Mouse (Mus musculus): Measurements from ENCODE around the gene Lpp. TPM values are rescaled to one million over a fixed set of nuclear protein-coding genes. Genes with fewer than 3 reads are reported as not detected.

Lpp gene
- total and polyA plus RNA-seq, 3 experiments, result not detected

GRCm38 (mm10) chr16:24420603-24421120 is 27.4 kb downstream of the Lpp start:
- no peaks in the 10 kb centered on the region for H3K79me2 ChIP-seq (ENCODE audit: control insufficient read depth, insufficient read depth, low read length, poor library complexity)
- H3K36me3 ChIP-seq (ENCODE audit: control insufficient read depth in 1 of 2, insufficient read depth in 2 of 2, low read length in 2 of 2), result no peaks in the 10 kb centered on the region
- DNase-seq (ENCODE audit: low read depth, low spot score), result no peak
- no peak overlapping the region for H3K27ac ChIP-seq (ENCODE audit: control insufficient read depth, low read depth, low read length)
- TF ChIP-seq ETS1 (IDR thresholded peaks at IDR 0.05; ENCODE audit: low read depth, low read length) (no peak), SIN3A (IDR thresholded peaks at IDR 0.05; ENCODE audit: low read length) (no peak), MYB (IDR thresholded peaks at IDR 0.05; ENCODE audit: low read depth, low read length) (no peak), JUND (IDR thresholded peaks at IDR 0.05; ENCODE audit: low read depth, low read length) (no peak), MAZ (IDR thresholded peaks at IDR 0.05; ENCODE audit: low read depth, low read length) (no peak), MEF2A (IDR thresholded peaks at IDR 0.05; ENCODE audit: extremely low read depth, insufficient replicate concordance, low read depth, low read length, poor library complexity, severe bottlenecking) (no peak), NELFE (IDR thresholded peaks at IDR 0.05; ENCODE audit: low read depth, low read length) (no peak), POLR2AphosphoS2 (IDR thresholded peaks at IDR 0.05; ENCODE audit: low read length) (no peak), ZKSCAN1 (IDR thresholded peaks at IDR 0.05; ENCODE audit: low read depth, low read length) (no peak), MAX (IDR thresholded peaks at IDR 0.05; ENCODE audit: low read length) (no peak), BHLHE40 (IDR thresholded peaks at IDR 0.05; ENCODE audit: borderline replicate concordance, low read depth, low read length) (no peak), MXI1 (IDR thresholded peaks at IDR 0.05; ENCODE audit: low read depth, low read length) (no peak), MAFK (IDR thresholded peaks at IDR 0.05; ENCODE audit: borderline replicate concordance, low read depth, low read length) (no peak), TCF12 (IDR thresholded peaks at IDR 0.05; ENCODE audit: low read depth, low read length) (no peak), POLR2A (IDR thresholded peaks at IDR 0.05; ENCODE audit: control insufficient read depth in 1 of 2, insufficient read depth in 1 of 2, low read depth in 1 of 2, low read length in 2 of 2, poor library complexity in 1 of 2) (no peak), USF2 (IDR thresholded peaks at IDR 0.05; ENCODE audit: borderline replicate concordance in 1 of 2, insufficient read depth in 1 of 2, low read depth in 1 of 2, low read length in 2 of 2) (no peak), CHD1 (IDR thresholded peaks at IDR 0.05; ENCODE audit: low read depth, low read length) (no peak), GABPA (IDR thresholded peaks at IDR 0.05; ENCODE audit: low read depth, low read length) (no peak), ZMIZ1 (IDR thresholded peaks at IDR 0.05; ENCODE audit: low read depth, low read length) (no peak), KAT2A (conservative IDR thresholded peaks at IDR 0.05; ENCODE audit: low read depth, low read length) (no peak)
- no peaks in the 10 kb centered on the region for H3K9me3 ChIP-seq (replicated peaks; ENCODE audit: insufficient read depth, low read length)
- H3K9ac ChIP-seq (ENCODE audit: control insufficient read depth, low read depth, low read length, poor library complexity, severe bottlenecking), result no peak overlapping the region
- no peak overlapping the region for H3K4me3 ChIP-seq (ENCODE audit: control insufficient read depth in 1 of 2, insufficient read depth in 1 of 2, low read depth in 2 of 2, low read length in 2 of 2)
- H3K27me3 ChIP-seq (ENCODE audit: control insufficient read depth in 1 of 2, insufficient read depth in 2 of 2, low read length in 2 of 2), result no peaks in the 10 kb centered on the region
- H3K4me1 ChIP-seq (ENCODE audit: control insufficient read depth in 1 of 2, insufficient read depth in 2 of 2, low read length in 2 of 2), result no peaks in the 10 kb centered on the region
